Mouse (Mus musculus): ENCODE results near the gene Zmiz1. TPM values are rescaled to one million over a fixed set of nuclear protein-coding genes. Genes with fewer than 3 reads are reported as not detected.

The Zmiz1 gene
- total and polyA plus RNA-seq, 3 experiments, result 3.7 to 45.8 (median 11.1) TPM

DNA sequence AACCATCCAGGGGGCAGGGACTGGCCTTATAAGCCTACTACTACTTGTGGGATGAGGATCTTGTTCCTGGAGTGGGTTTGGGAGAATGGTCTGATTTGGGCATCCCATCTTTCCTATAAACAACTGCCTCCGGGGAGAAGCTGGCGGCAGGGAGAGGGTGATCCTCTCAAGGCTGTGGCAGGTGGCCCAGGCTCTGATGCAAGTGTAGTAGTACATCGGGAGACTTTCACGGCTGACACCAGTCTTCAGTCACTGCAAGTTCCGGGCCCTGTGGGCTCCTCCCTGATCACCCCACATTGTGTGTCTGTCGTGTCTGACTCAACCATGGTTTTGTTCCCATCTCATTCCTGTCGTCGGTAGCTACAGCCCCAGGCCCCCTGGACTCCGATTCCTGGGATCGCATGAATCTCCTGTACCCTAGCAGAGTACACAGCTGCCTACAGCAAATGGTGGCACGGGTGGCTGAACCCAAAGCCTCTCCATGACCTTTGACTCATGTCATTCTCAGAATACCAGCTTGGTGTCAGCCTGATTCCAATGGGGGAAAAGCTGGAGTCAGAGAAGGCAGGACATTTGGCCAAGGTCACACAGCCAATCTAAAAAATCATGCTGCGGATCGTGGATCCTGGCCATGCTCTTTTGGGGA lies 49.2 kb downstream of the Zmiz1 start:
- in situ Hi-C loops (cut with MboI; ENCODE audit: low pct_ligation_motif_present, low pct_unique_long_range_greater_than_20kb, low sequenced_read_pairs), result no loop called here
- Histone ChIP-seq H3K9me3 (replicated peaks; ENCODE audit: low read length) (no peaks in the 10 kb centered on the region), H3K27me3 (replicated peaks) (no peaks in the 10 kb centered on the region), H3K36me3 (replicated peaks in 1 of 2; ENCODE audit: control insufficient read depth in 1 of 2, insufficient read depth in 1 of 2, low read length in 1 of 2) (peaks cover 16 to 69% of the 10 kb centered on the region in 2 experiments), H3K9ac (ENCODE audit: insufficient read depth, low read depth) (no peak overlapping the region), H3K27ac (ENCODE audit: insufficient read depth, low read depth) (no peak overlapping the region), H3K4me3 (replicated peaks in 1 of 3; ENCODE audit: low read depth in 2 of 3, low read length in 2 of 3, poor library complexity in 1 of 3) (no peak overlapping the region), H3K79me2 (replicated peaks; ENCODE audit: control insufficient read depth, extremely low read depth, insufficient read depth, poor library complexity, severe bottlenecking) (0 out of 2 replicates have a peak, but pooled peaks cover 5% of the 10 kb centered on the region), H3K4me1 (ENCODE audit: control insufficient read depth in 1 of 2, insufficient read depth in 2 of 2) (peaks cover 32 to 76% of the 10 kb centered on the region in 2 experiments), H3K4me2 (ENCODE audit: insufficient read depth, low read depth, poor library complexity, severe bottlenecking) (no peak overlapping the region)
- dilution Hi-C loops (cut with MboI; ENCODE audit: extremely low pct_ligation_motif_present, extremely low pct_unique_long_range_greater_than_20kb, low sequenced_read_pairs), result no loop called here
- TF ChIP-seq ZKSCAN1 (IDR thresholded peaks at IDR 0.05; ENCODE audit: borderline replicate concordance, low read depth, low read length), result no peak
- no peak for TF ChIP-seq E2F4 (IDR thresholded peaks at IDR 0.05; ENCODE audit: insufficient replicate concordance, low read depth, low read length)
- TF ChIP-seq RCOR1 (conservative IDR thresholded peaks at IDR 0.05; ENCODE audit: low read depth, low read length), result no peak
- TF ChIP-seq UBTF (IDR thresholded peaks at IDR 0.05; ENCODE audit: low read depth, low read length), result no peak
- no peak for TF ChIP-seq SIN3A (IDR thresholded peaks at IDR 0.05; ENCODE audit: low read length)
- no peak for TF ChIP-seq EP300 (IDR thresholded peaks at IDR 0.05; ENCODE audit: low read length)
- TF ChIP-seq CTCF (conservative IDR thresholded peaks at IDR 0.05 in 1 of 2, IDR thresholded peaks at IDR 0.05 in 1 of 2; ENCODE audit: low read depth in 2 of 2, low read length in 2 of 2), result no peak
- no peak for TF ChIP-seq JUND (conservative IDR thresholded peaks at IDR 0.05; ENCODE audit: low read depth, low read length)
- TF ChIP-seq USF1 (IDR thresholded peaks at IDR 0.05; ENCODE audit: low read depth, low read length), result no peak
- TF ChIP-seq MYC (IDR thresholded peaks at IDR 0.05; ENCODE audit: low read depth, low read length), result no peak
- TF ChIP-seq TCF12 (IDR thresholded peaks at IDR 0.05; ENCODE audit: low read depth, low read length), result no peak
- TF ChIP-seq CHD2 (IDR thresholded peaks at IDR 0.05; ENCODE audit: low read length), result no peak
- TF ChIP-seq POLR2AphosphoS2 (IDR thresholded peaks at IDR 0.05; ENCODE audit: low read depth, low read length), result no peak
- no peak for TF ChIP-seq NELFE (IDR thresholded peaks at IDR 0.05; ENCODE audit: low read depth, low read length)
- no peak for TF ChIP-seq MAFK (IDR thresholded peaks at IDR 0.05; ENCODE audit: insufficient replicate concordance, low read length)
- no peak for TF ChIP-seq MEF2A (IDR thresholded peaks at IDR 0.05; ENCODE audit: borderline replicate concordance, low read depth, low read length)
- DNase-seq (ENCODE audit: extremely low read depth), result no peak

DNA sequence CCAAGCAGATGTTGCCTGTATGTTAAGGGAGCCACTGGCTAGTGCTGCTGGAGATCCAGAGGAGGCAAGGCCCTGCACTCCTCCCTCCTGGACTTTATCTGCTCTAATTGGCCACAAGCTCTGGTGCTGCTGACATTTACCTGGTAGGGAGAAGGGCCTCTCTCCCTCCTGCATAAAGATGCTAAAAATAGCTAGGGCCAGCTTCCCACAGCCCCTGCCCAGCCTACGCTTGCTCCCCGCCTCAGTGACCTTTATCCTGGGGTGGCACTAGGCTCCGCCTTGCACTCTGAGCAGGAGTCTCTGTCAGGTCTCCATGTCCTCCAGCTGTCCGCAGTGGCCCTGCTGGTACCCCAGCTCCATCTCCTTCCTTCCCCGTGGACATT lies 49.8 kb downstream of the Zmiz1 start:
- no peak for DNase-seq (ENCODE audit: extremely low read depth)
- TF ChIP-seq RAD21 (IDR thresholded peaks at IDR 0.05; ENCODE audit: low read depth, low read length), result no peak
- TF ChIP-seq UBTF (IDR thresholded peaks at IDR 0.05; ENCODE audit: low read depth, low read length), result no peak
- no peak for TF ChIP-seq ZMIZ1 (IDR thresholded peaks at IDR 0.05; ENCODE audit: low read depth, low read length)
- TF ChIP-seq CHD1 (IDR thresholded peaks at IDR 0.05; ENCODE audit: low read depth, low read length), result no peak
- in situ Hi-C loops (cut with MboI; ENCODE audit: low pct_ligation_motif_present, low pct_unique_long_range_greater_than_20kb, low sequenced_read_pairs) (no loop called here), dilution Hi-C loops (cut with MboI; ENCODE audit: extremely low pct_ligation_motif_present, extremely low pct_unique_long_range_greater_than_20kb, low sequenced_read_pairs) (no loop called here)
- no peaks in the 10 kb centered on the region for H3K9me3 ChIP-seq (replicated peaks; ENCODE audit: low read length)
- no peak overlapping the region for H3K27ac ChIP-seq (ENCODE audit: insufficient read depth, low read depth)
- no peak overlapping the region for H3K4me3 ChIP-seq (replicated peaks in 1 of 3; ENCODE audit: low read depth in 2 of 3, low read length in 2 of 3, poor library complexity in 1 of 3)
- 0 out of 2 replicates have a peak, but pooled peaks cover 5% of the 10 kb centered on the region for H3K79me2 ChIP-seq (replicated peaks; ENCODE audit: control insufficient read depth, extremely low read depth, insufficient read depth, poor library complexity, severe bottlenecking)
- H3K4me1 ChIP-seq (ENCODE audit: control insufficient read depth in 1 of 2, insufficient read depth in 2 of 2), result peaks cover 34 to 76% of the 10 kb centered on the region in 2 experiments
- no peaks in the 10 kb centered on the region for H3K27me3 ChIP-seq (replicated peaks)
- no peak overlapping the region for H3K4me2 ChIP-seq (ENCODE audit: insufficient read depth, low read depth, poor library complexity, severe bottlenecking)
- no peak overlapping the region for H3K9ac ChIP-seq (ENCODE audit: insufficient read depth, low read depth)
- peaks cover 16 to 65% of the 10 kb centered on the region in 2 experiments for H3K36me3 ChIP-seq (replicated peaks in 1 of 2; ENCODE audit: control insufficient read depth in 1 of 2, insufficient read depth in 1 of 2, low read length in 1 of 2)

All from CH12.LX (cell line).